Mouse (Mus musculus) spleen, adult 2 months (tissue): ENCODE data around the gene Apoe. TPM values are rescaled to one million over a fixed set of nuclear protein-coding genes. Genes with fewer than 3 reads are reported as not detected.

Source experiments
- DNase-seq, 2 experiments: peaks; one replicate each; pipeline versions ENCODE4 v3.0.0 to v3.0.0-alpha.2; 2012 to 2021; ENCODE audit warnings: low spot score in 2 of 2, low read depth in 1 of 2
- H3K27ac ChIP-seq: fragments of 200-500 bp; 2 replicates; pipeline ENCODE4 v1.5.1; 2012; ENCODE audit warnings: low read length, inconsistent platforms; ENCODE audit not compliant: insufficient read depth
- H3K27me3 ChIP-seq: fragments of 200-500 bp; 2 replicates; pipeline ENCODE4 v1.6.1; 2012; ENCODE audit warnings: mild to moderate bottlenecking, moderate library complexity, low read length, inconsistent platforms; ENCODE audit not compliant: control insufficient read depth, insufficient read depth
- H3K36me3 ChIP-seq: fragments of 200-500 bp; 2 replicates; pipeline ENCODE4 v1.6.1; 2012; ENCODE audit warnings: mild to moderate bottlenecking, low read length, inconsistent platforms; ENCODE audit not compliant: control insufficient read depth, insufficient read depth
- H3K4me1 ChIP-seq: fragments of 200-500 bp; 2 replicates; pipeline ENCODE4 v1.6.1; 2011; ENCODE audit warnings: inconsistent platforms; ENCODE audit not compliant: control insufficient read depth, insufficient read depth, insufficient read length
- H3K4me3 ChIP-seq: fragments of 200-500 bp; 2 replicates; pipeline ENCODE4 v1.5.1; 2011; ENCODE audit warnings: mild to moderate bottlenecking, inconsistent platforms; ENCODE audit not compliant: insufficient read depth, insufficient read length; ENCODE audit errors: extremely low read depth
- CTCF ChIP-seq: fragments of 200-500 bp; IDR thresholded peaks from 2 replicates; pipeline ENCODE4 v1.5.1; 2011; ENCODE audit warnings: mild to moderate bottlenecking, inconsistent platforms; ENCODE audit not compliant: insufficient read depth, insufficient read length, insufficient replicate concordance; ENCODE audit errors: extremely low read depth
- POLR2A ChIP-seq: fragments of 200-500 bp; IDR thresholded peaks from 2 replicates; pipeline ENCODE4 v1.6.1; 2011; ENCODE audit warnings: low read depth, low read length, inconsistent platforms
- WGBS: fragments of 180-500 bp; shearing (Covaris S2); methylation state at CpG from one replicate; pipeline ENCODE4 v1.1.7; 2018; 5-methylcytosine and 5-hydroxymethylcytosine counted together
- polyA plus RNA-seq: library from polyadenylated mRNA; depleted of rRNA; stranded (reverse); fragments of >200 nt; gene quantifications from 2 replicates; pipeline ENCODE4 v1.2.3, GENCODE M21; 2012

Apoe gene
- polyA plus RNA-seq, 1 experiment = 1,613 TPM

- H3K36me3 ChIP-seq = peaks cover 7% of the 10 kb centered on the region
- WGBS = 3% methylated on average over 18 of the region's 18 CpGs
- peak in 1 of 2 experiments; percentile 21 for DNase-seq
- H3K27ac ChIP-seq = peak overlapping the region; percentile 85
- H3K4me3 ChIP-seq = peak overlapping the region; percentile 62
- TF ChIP-seq CTCF = no peak
- TF ChIP-seq POLR2A = no peak
- H3K27me3 ChIP-seq = no peaks in the 10 kb centered on the region
- H3K4me1 ChIP-seq = peaks cover 5% of the 10 kb centered on the region; the same call in 1 of the 2 replicates
Observed at GRCm38 (mm10) chr7:19716055-19716682, 17.2 kb upstream of the Apoe start.

GRCm38 (mm10) chr7:19715239-19716054 is 16.5 kb upstream of the Apoe start, which contains the start of gene Tomm40:
TSS of gene Tomm40 (minus strand) at chr7:19715438.
- Histone ChIP-seq H3K36me3 (peaks cover 10% of the 10 kb centered on the region), H3K4me1 (peaks cover 5% of the 10 kb centered on the region; the same call in 1 of the 2 replicates), H3K27ac (peak within 1 kb of the TSS; percentile 85), H3K4me3 (peak within 1 kb of the TSS; percentile 78), H3K27me3 (no peaks in the 10 kb centered on the region)
- no peak for TF ChIP-seq CTCF
- TF ChIP-seq POLR2A = no peak; the same call in 1 of the 2 replicates
- under 1% methylated on average over 59 of the region's 59 CpGs for WGBS
- DNase-seq = peak; percentile 98 to 100

GRCm38 (mm10) chr7:19714836-19715235 is 15.8 kb upstream of the Apoe start:
- H3K27ac ChIP-seq = peak overlapping the region; percentile 45
- peaks cover 5% of the 10 kb centered on the region; the same call in 1 of the 2 replicates for H3K4me1 ChIP-seq
- H3K36me3 ChIP-seq = peaks cover 11% of the 10 kb centered on the region
- WGBS = under 1% methylated on average over 39 of the region's 39 CpGs
- H3K4me3 ChIP-seq = peak overlapping the region; percentile 78
- no peaks in the 10 kb centered on the region for H3K27me3 ChIP-seq
- TF ChIP-seq CTCF (no peak), POLR2A (no peak)
- DNase-seq = peak in 1 of 2 experiments; percentile 26

GRCm38 (mm10) chr7:19713598-19713997 is 14.6 kb upstream of the Apoe start:
- 88% methylated on average over 9 of the region's 9 CpGs for WGBS
- Histone ChIP-seq H3K4me1 (peaks cover 5% of the 10 kb centered on the region; the same call in 1 of the 2 replicates), H3K36me3 (peaks cover 15% of the 10 kb centered on the region), H3K27me3 (no peaks in the 10 kb centered on the region), H3K27ac (no peak overlapping the region), H3K4me3 (no peak overlapping the region)
- TF ChIP-seq CTCF = no peak
- no peak for TF ChIP-seq POLR2A
- DNase-seq = no peak

- Histone ChIP-seq H3K27ac (no peak overlapping the region), H3K4me3 (no peak overlapping the region), H3K4me1 (peaks cover 5% of the 10 kb centered on the region; the same call in 1 of the 2 replicates), H3K36me3 (peaks cover 15% of the 10 kb centered on the region), H3K27me3 (no peaks in the 10 kb centered on the region)
- TF ChIP-seq POLR2A (no peak), CTCF (peak; percentile 12; the same call in 1 of the 2 replicates)
- WGBS = 50% methylated on average over 4 of the region's 4 CpGs
- DNase-seq = peak in 1 of 2 experiments; percentile 31
Observed at GRCm38 (mm10) chr7:19713196-19713595, 14.2 kb upstream of the Apoe start.

- TF ChIP-seq CTCF (no peak), POLR2A (no peak)
- 85% methylated on average over 4 of the region's 4 CpGs for WGBS
- peaks cover 16% of the 10 kb centered on the region for H3K36me3 ChIP-seq
- peaks cover 5% of the 10 kb centered on the region; the same call in 1 of the 2 replicates for H3K4me1 ChIP-seq
- H3K4me3 ChIP-seq = no peak overlapping the region
- no peak for DNase-seq
- H3K27me3 ChIP-seq = no peaks in the 10 kb centered on the region
- no peak overlapping the region for H3K27ac ChIP-seq
Observed at GRCm38 (mm10) chr7:19712414-19712813, 13.4 kb upstream of the Apoe start.
